Mouse (Mus musculus) frontal cortex, postnatal 36 days (tissue): ENCODE measurements around the gene Pipox.

Experiments used
- DNase-seq, 2 experiments: peaks; one replicate each; pipeline ENCODE4 v3.0.0; 2022; ENCODE audit warnings: low spot score in 2 of 2

Pipox gene

GRCm38 (mm10) chr11:77875847-77876759 is 17.8 kb downstream of the Pipox start:
- DNase-seq = peak in 1 of 2 experiments; percentile 53

- no peak for DNase-seq
These were observed 18.6 kb downstream of the Pipox start for GRCm38 (mm10) chr11:77875269-77875668.

GRCm38 (mm10) chr11:77874685-77875231 is 19.1 kb downstream of the Pipox start:
- DNase-seq = no peak

- DNase-seq = no peak
These were observed 20.8 kb downstream of the Pipox start for GRCm38 (mm10) chr11:77873116-77873515.

GRCm38 (mm10) chr11:77872685-77873084 is 21.2 kb downstream of the Pipox start:
- no peak for DNase-seq

GRCm38 (mm10) chr11:77872236-77872635 is 21.7 kb downstream of the Pipox start:
- DNase-seq = peak in 1 of 2 experiments; percentile 75

GRCm38 (mm10) chr11:77871436-77871835 is 22.5 kb downstream of the Pipox start:
- peak; percentile 74 to 87 for DNase-seq

- DNase-seq = no peak
These were observed 26.3 kb downstream of the Pipox start for GRCm38 (mm10) chr11:77867419-77868083.

- DNase-seq = no peak
These were observed 29.1 kb downstream of the Pipox start for GRCm38 (mm10) chr11:77864771-77865170.

GRCm38 (mm10) chr11:77862887-77863286 is 31.0 kb downstream of the Pipox start:
- no peak for DNase-seq

GRCm38 (mm10) chr11:77860947-77861346 is 32.9 kb downstream of the Pipox start:
- peak in 1 of 2 experiments; percentile 67 for DNase-seq

- no peak for DNase-seq
These were observed 35.3 kb downstream of the Pipox start for GRCm38 (mm10) chr11:77858589-77858988.

GRCm38 (mm10) chr11:77857089-77857488 is 36.8 kb downstream of the Pipox start:
- no peak for DNase-seq

- no peak for DNase-seq
These were observed 38.5 kb downstream of the Pipox start for GRCm38 (mm10) chr11:77855396-77855795.

- no peak for DNase-seq
These were observed 39.3 kb downstream of the Pipox start for GRCm38 (mm10) chr11:77854641-77855040.

- no peak for DNase-seq
These were observed 40.8 kb downstream of the Pipox start for GRCm38 (mm10) chr11:77852941-77853668.

GRCm38 (mm10) chr11:77852195-77852594 is 41.7 kb downstream of the Pipox start:
- DNase-seq = no peak

- DNase-seq = no peak
These were observed 42.3 kb downstream of the Pipox start for GRCm38 (mm10) chr11:77851483-77852010.

- peak in 1 of 2 experiments; percentile 76 for DNase-seq
These were observed 43.3 kb downstream of the Pipox start for GRCm38 (mm10) chr11:77850401-77851244.

- DNase-seq = no peak
These were observed 44.7 kb downstream of the Pipox start for GRCm38 (mm10) chr11:77849151-77849550.

GRCm38 (mm10) chr11:77848131-77848530 is 45.8 kb downstream of the Pipox start:
- no peak for DNase-seq
